Mouse (Mus musculus) gastrocnemius, adult 8-10 months (tissue): ENCODE results near the gene Ghitm. TPM values are rescaled to one million over a fixed set of nuclear protein-coding genes. Genes with fewer than 3 reads are reported as not detected.
A peak's percentile ranks its signal among the peaks of the same experiment; 100 is the strongest.
"Not testable (repeated sequence)": the region's sequence is repeated elsewhere in the genome, so short reads cannot be mapped to it uniquely, and the experiment has no call there.

Experiments
- DNase-seq, 2 experiments: peaks; one replicate each; pipeline ENCODE4 v3.0.0; 2022; ENCODE audit warnings: low spot score in 2 of 2
- total RNA-seq, 4 experiments: library from RNA; stranded (reverse); gene quantifications; 2 replicates each; pipeline ENCODE4 v1.2.4; 2022

Ghitm gene
- total RNA-seq, result 100 to 1,000 TPM; 395 to 493 (median 424) TPM

- DNase-seq, result peak; percentile 95 to 96
These were observed at the start of gene Ghitm for GRCm38 (mm10) chr14:37135127-37135593. Ghitm (minus strand) TSS chr14:37135272.

DNA sequence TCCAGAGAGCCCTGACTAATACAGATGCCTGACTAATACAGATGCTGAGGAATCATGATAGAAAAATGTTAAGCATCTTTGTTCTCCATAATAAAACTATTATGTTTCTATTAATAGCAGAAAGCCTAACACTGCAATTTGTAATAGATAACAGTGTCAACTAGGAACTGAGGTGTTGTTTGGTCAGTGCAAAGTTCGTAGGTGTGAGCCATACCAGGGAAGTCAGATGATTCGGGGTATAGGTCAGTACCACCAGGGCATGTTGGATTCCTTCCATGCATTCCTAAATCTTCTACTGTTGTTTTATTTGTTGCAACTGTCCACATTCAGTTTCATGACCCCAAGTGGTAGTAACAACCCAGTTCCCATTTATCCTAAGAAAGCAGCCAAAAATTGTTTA lies 49.8 kb upstream of the Ghitm start:
- no peak for DNase-seq

- no peak for DNase-seq
These were observed 39.4 kb upstream of the Ghitm start for GRCm38 (mm10) chr14:37174484-37174883.

DNA sequence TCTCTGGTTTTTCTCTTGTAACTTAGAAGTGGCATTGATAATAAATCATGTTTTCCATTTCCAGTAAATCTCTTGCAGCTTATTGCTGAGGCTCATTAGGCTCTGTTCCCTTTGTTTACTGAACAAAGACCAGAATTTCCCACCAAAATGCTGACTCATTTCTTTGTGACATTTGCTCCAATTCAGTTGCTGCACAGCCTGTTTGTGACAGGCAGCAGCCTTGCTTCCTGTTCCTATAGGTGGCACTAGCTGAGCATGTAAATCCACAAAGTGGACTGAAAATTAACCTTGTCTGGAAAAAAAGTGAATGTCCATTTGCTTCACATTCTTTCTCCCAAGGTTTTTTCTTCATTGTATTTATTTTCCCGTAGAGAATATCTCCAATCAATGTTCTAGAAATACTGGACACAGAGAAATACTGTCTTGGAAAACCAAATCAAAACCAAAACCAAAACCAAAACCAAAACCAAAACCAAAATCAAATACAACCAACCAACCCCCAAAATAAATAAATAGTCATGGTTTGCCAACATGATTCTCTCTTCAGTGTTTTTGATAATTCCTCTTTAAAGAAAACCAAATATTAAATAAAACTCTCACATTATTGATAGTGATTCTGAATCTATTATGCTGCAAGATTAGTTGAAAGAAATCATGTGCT lies 30.3 kb upstream of the Ghitm start:
- DNase-seq, result no peak

DNA sequence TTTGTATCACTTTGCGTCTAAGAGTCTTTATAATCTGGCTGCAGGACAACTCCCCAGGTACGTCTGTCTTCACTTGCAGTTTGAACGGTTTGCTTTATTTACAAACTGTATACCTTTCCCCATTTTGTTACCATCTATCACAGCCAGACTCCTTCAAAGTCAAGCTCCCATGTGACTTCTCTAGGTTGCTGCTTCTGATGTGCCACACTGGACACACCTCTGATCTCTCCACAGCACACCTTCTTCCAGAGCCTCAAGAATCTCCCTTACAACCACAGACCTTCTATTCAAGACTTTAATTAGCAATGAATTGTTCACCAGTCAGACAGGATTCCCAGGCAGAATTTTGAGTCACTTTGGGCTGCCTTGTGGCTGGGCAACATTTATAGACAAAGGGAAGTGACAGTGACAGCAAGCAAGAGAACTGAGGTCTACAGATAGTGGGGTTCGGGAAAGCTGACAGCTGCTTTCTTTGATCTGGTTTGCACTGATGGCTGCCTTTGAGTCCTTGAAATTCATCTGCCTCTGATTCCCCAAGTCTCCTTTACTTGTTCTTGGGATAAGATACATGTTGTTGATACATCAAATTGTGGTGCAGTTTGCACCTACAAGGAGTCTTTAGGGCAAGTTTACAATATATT lies 29.4 kb upstream of the Ghitm start:
- DNase-seq, result no peak

DNA sequence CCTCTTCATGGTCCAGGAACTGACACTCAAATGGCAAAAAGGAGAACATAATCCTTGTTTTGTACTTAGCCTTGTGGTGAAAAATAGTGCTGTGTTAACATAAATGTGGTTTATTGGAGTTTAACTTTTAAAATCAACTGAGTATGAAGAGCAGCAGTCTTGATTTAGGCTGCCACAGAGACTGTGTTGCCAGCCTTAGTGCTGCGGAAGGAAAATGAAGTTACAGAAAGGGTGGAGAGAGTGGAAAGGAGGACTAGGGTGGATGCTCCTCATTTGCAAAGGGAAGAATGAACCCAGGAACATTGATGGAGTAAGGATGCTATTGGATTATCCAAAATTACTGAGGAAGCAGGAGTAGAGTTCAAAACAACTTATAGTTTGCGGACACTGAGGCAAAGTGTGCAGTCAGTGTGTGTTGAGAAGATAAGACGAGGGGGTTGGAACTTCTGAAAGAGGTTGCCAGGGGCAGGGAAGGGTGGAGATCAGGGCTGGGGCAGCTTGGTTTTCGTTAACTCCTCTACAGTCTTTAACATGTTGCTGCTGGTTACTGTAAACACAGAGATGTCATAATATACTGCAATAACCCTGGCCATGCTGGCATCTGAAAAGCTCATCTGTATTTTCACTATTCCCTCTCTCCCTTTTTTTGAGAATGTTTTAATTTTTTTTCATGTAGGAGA lies 28.3 kb upstream of the Ghitm start:
- DNase-seq, result no peak

DNA sequence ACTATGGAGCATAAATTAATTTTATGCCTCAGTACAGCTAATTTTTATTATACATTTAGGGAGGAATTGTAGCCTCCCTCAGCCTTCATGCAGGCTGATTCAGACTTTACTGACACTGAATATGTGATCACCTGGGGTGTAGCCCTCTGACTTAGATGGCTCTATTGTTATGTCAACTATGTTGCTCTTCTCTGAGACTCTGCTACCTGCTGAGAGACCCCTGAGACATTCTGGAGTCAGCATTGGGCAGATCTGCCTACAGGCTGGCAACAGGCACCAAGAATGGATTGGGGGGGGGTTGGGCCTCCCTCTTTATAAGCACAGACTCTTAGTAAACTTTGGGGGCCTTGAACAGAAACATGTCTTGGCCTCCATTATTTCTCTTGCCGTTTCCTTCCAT lies 19.3 kb upstream of the Ghitm start:
- DNase-seq, result no peak

DNA sequence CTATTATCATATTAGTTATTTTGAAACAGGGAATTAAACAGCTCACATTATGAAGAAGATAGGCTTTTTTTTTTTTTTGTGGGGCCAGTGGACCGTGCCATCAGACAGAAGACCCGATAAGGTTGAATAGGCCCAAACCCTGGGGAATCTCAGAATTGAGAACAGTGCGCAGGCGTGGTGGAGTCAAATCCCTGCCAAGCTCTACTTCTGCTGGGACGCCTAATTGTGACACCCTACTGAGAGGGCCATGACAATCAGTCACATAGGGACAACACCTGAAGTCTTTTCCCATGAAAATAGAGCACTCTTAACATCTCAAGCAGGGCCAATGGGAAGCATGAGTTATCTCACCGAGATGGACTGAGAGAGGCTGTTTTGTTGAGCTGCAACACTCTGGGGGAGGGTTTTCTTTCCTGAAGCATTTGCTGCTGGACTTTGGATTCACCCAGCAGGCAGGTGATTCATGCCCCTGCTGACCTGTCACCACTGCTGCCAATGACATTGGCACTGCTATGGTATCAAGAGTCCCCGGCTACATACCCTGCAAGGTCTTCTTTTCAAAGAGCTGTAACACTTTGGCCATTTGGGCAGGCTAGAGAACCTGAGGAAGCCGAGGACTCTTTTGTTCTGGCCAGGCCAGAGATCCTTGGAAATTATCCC lies 4.1 kb upstream of the Ghitm start:
- DNase-seq, result no peak

- not testable (repeated sequence) for DNase-seq
These were observed 2.5 kb upstream of the Ghitm start for GRCm38 (mm10) chr14:37137596-37137995.

GRCm38 (mm10) chr14:37136110-37136509 lies 1.0 kb upstream of the Ghitm start:
- DNase-seq, result no peak

- no peak for DNase-seq
These were observed 599 bp upstream of the Ghitm start for GRCm38 (mm10) chr14:37135671-37136070.

- no peak for DNase-seq
These were observed 557 bp downstream of the Ghitm start for GRCm38 (mm10) chr14:37134304-37135126.

GRCm38 (mm10) chr14:37127652-37128051 lies 7.4 kb downstream of the Ghitm start:
- DNase-seq, result no peak

GRCm38 (mm10) chr14:37119233-37119632 lies 15.8 kb downstream of the Ghitm start:
- DNase-seq, result no peak

- DNase-seq, result no peak
These were observed 21.1 kb downstream of the Ghitm start, which contains the start of gene 2610528A11Rik for GRCm38 (mm10) chr14:37113922-37114321. 2610528A11Rik (minus strand) TSS chr14:37114022.

DNA sequence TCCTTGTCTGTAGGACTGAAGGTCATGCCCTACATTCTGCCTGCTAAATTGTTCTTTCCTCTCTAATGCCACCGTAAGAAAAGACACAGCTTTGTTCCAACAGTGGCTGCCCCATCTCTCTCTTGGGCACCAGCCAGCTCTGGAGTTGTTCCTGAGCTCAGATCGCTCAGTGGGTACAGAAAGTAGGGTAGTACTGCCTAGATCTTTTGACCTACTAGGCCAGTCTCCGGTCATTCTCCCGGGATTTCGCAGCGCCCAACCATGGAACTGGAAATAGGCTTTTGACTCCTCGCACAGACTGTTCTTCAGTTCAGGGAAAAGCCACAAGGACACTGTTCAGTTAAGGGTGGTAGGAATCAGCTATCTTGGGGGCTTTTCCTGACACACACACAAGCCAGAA lies 22.1 kb downstream of the Ghitm start:
- DNase-seq, result no peak

GRCm38 (mm10) chr14:37111371-37111770 lies 23.7 kb downstream of the Ghitm start:
- no peak for DNase-seq

DNA sequence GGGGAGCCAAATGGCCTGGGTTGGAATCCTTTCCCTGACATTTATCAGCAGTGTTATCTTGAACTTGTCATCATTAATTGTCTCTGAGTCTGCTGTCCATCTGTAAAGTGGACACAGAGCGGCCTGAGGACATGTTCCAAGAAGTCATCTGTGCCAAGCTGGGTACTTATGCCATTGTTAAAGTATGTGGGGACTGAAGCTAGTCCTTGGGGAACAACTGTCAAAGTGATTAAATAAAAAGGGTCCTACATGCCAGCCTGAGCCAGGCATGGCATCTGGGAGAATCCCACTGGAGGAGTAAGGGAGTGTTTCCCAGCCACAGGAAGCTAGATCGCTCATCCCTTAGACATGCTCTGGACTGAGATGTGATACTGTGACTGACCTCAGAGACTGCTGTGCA lies 24.6 kb downstream of the Ghitm start:
- no peak for DNase-seq

GRCm38 (mm10) chr14:37109975-37110374 lies 25.1 kb downstream of the Ghitm start:
- no peak for DNase-seq

DNA sequence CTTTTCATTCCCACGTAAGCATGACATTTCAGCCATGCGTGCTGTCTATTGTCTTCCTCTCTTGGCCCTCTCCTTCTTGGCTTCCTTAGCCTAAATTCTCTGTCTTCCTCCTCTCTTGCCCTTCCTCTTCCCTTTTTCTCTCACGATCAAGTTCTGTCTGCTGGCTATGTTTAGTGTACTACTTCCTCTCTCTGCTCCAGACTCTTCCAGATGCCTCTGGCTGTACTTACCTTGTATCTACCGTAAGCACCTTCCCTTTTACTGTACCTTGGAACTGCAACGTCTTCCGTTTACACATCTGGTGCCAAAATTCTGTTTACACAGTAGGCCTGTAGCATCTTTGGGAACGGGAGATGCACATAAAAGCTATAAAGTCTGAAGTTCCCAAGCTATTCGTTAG lies 25.6 kb downstream of the Ghitm start:
- DNase-seq, result no peak

DNA sequence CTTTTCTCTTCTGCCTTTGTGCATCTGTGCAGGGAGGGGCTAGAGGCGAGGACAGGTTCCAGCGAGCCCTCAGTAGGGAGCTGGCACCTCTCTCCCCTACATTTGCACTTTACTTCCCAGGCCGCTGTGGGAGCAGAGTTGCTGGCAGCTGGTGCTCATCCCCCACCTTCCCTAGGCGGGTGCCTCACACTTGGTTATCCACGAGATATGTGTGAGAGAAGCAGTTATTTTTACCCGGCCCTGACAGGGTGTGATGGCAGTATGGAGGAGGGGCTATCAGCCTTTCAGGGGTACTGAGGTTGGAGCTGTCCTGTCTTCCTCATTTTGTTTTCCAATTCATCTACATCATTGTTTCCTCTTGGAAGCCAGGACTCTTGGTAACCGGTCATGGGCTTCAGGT lies 29.2 kb downstream of the Ghitm start:
- DNase-seq, result no peak
